Mouse (Mus musculus) ovary, postnatal 10 days (tissue): ENCODE results near the gene Smok2a.
"Not testable (repeated sequence)": the region's sequence is repeated elsewhere in the genome, so short reads cannot be mapped to it uniquely, and the experiment has no call there.

ENCODE experiments used
- DNase-seq: peaks from one replicate; pipeline ENCODE4 v3.0.0; 2022; ENCODE audit warnings: low spot score

The Smok2a gene

GRCm38 (mm10) chr17:13220888-13221287 lies at the start of gene Smok2a:
Smok2a (plus strand) TSS chr17:13221188.
- DNase-seq = no peak

GRCm38 (mm10) chr17:13173578-13173977 lies 47.4 kb upstream of the Smok2a start:
- not testable (repeated sequence) for DNase-seq

GRCm38 (mm10) chr17:13174029-13174428 lies 47.0 kb upstream of the Smok2a start:
- DNase-seq = not testable (repeated sequence)

DNA sequence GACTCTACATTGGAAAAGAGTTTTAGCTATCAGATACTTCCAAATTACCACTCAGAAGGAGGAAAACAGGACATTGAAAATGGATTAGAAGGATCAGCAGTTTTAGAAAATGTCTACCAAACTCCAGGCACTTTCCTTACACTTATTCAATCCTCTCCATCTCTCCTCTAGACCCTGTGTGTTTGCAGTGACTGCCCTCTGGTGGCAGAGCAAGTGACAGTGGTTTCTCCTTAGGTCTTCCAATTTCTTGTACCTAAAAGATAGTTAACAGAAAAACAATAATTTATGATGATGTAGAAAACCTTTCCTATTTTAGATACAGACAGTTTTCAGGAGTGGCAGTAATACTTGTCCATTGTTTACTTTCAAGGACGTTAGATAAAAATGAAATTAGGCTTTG lies 45.4 kb upstream of the Smok2a start:
- not testable (repeated sequence) for DNase-seq

DNA sequence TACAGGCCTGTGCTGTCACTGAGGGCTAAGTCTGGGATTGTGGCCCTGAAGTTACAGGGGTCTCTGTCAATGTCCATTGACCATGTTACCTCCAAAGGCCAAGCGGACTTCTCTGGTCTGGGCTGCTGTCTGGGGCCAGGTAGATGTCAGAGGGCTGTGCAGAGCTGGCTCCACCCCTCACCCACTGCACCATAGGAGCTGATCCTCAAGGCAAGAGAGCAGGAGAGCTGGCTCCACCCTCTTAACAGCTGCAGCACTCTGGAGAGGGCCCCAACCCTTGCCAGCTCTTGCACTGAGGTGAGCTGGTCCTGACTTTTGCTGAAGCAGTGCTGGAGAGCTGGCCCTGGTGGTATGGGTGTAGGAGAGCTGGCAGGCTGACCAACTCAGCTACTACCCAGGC lies 43.2 kb upstream of the Smok2a start:
- DNase-seq = not testable (repeated sequence)

- not testable (repeated sequence) for DNase-seq
Observed at GRCm38 (mm10) chr17:13179021-13179420, 42.0 kb upstream of the Smok2a start.

- DNase-seq = not testable (repeated sequence)
Observed at GRCm38 (mm10) chr17:13180491-13180890, 40.5 kb upstream of the Smok2a start.

DNA sequence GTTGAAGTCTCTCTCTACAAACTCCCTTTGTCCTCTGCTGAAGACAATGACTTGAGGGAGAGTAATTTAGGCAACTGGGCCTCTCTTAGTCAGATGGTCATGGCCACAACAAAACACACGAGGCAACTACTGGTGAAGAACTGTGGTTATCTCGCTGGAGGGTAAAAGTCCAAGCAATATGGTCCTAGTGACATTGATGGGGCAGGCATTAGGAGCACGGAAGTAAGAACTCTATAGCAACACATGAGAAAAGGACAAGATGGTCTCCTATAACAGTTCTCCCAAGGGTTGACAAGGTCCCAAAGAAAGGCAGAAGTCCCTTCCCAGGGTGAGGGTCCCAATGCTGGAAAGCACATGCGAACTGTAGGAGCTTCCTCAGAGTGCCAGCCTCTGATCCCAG lies 38.3 kb upstream of the Smok2a start:
- not testable (repeated sequence) for DNase-seq

DNA sequence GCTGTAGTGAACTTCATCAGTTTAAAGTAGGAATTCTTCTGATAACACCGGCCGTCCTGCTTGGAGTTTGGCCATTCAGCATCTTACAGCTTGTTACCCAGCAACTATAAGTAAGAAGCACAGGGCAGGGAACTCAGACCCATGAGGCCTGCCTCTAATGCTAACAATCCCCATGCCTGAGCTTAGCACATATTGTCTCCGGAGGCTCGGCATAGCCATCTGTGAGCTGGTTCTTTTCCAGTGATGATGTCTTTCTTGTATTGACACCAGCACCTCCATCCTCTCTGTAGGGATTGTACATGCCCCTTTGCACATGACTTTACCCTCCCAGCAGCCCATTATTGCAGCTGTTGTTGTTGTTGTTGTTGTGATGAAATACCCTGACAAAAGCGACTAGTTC lies 36.5 kb upstream of the Smok2a start:
- not testable (repeated sequence) for DNase-seq

- DNase-seq = not testable (repeated sequence)
Observed at GRCm38 (mm10) chr17:13186541-13186940, 34.4 kb upstream of the Smok2a start.

DNA sequence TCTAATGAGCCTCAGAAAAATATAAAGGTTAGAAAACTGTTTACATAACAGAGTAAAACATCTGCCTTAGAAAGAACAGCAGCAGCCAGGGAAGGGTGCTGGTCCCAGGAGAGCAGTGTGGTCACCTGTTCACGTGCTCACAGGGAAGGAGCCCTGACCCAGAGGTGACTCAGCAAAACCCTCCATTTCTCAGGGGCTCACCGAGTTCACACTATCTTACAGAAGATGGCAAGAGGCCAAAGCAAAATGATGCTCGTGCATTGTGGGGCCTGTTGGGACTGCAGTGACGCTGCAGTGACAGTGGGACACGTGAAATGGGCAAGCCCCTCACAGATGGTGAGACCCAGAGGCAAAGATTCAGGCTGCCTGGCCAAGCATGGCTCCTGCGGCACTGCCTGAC lies 33.4 kb upstream of the Smok2a start:
- DNase-seq = not testable (repeated sequence)

DNA sequence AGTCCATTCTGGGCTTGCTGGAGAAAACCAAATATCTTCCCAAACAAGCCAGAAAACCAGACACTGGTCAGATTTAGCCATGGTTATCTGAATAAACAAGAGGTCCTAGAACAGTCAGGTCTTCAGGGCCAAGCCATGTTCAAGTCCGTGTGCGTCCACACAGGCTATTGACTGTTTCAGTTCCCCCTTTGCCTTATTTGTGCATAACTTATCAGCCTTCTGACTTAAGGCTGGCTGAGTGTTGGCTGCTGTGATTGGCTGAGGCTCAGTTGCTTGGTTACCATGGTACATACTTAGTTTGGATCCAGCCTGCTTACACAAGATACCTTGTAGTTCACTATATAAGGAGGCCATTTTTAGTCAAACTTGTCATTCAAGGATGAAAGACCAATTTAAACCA lies 32.1 kb upstream of the Smok2a start:
- DNase-seq = not testable (repeated sequence)

DNA sequence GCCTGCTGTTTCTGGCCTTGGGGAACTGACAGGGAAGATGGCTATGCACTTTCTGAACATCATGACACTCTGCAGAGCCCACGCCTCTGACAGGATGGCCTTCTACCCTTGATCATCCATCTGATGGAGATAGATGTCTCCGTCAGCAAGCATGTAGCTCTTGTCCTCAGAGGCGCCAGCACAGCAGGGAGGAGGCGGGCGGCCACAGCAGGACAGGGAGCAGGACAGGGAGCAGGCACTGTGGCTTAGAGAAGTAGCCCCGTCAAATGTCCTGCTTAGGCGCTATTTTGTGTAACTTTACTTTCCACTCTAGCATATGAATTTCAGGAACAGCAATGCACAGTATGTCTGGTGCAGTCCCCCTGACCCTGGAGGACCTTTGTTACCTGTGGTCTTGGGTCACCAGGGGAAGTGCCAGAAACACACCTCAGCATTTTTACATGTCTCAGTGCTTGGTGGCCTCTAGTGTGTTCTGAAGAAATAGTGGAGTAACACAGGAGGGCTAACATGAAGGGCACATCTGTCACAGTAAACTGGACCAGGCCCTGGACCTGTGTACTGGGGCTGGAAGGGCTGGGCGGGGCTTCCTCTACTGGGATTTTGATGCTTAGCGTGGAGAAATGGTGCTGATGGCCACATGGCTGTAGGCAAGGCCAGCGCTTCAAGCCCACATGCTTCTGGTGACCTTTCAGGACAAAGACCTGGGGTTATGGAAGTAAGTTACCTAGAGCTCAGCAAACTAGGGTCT lies 30.0 kb upstream of the Smok2a start:
- not testable (repeated sequence) for DNase-seq

- DNase-seq = not testable (repeated sequence)
Observed at GRCm38 (mm10) chr17:13196486-13196885, 24.5 kb upstream of the Smok2a start.

- DNase-seq = not testable (repeated sequence)
Observed at GRCm38 (mm10) chr17:13198812-13199211, 22.2 kb upstream of the Smok2a start.

DNA sequence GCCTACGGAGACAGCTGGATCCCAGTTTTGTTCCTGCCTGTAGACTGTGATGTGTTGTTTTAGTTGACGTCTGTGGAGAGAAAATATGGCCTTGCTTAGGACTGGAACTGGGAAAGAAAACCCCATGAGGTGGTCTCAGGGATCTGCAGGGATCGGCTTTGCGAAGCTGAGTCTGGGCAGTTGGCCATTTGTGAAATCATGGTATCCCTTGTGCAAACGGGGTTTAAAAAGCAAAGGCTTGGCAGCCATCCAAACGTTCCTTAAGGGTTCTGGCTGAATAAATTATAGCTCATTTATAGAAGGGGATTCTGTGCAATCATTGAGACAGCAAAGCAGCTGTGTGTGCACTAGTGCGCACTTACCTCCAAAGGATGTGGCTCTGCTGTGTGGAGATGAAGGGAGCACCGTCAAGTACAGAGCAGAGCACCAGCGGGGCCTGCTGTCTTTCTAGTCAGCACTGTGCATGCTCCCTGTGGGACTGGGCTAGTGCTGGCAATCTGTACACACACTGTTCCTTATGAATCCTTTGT lies 21.0 kb upstream of the Smok2a start:
- not testable (repeated sequence) for DNase-seq

DNA sequence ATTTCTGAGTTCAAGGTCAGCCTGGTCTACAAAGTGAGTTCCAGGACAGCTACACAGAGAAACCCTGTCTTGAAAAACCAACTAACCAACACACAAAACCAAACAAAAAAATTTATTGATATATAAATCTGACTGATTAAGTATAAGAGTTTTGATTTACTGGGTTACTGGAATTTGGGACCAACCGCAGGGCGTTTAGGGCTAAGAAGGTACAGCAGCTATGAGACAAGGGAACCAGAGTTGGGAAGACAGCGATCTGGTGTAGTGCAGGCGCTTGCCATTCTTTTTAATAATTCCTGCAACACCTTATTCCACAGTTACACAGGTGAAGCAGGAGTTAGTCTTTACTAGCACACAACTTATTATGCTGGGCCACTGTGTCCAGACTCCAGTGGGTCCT lies 19.4 kb upstream of the Smok2a start:
- DNase-seq = not testable (repeated sequence)

- not testable (repeated sequence) for DNase-seq
Observed at GRCm38 (mm10) chr17:13202453-13203107, 18.4 kb upstream of the Smok2a start.

- not testable (repeated sequence) for DNase-seq
Observed at GRCm38 (mm10) chr17:13205247-13205646, 15.7 kb upstream of the Smok2a start.

GRCm38 (mm10) chr17:13206491-13206890 lies 14.5 kb upstream of the Smok2a start:
- no peak for DNase-seq

- not testable (repeated sequence) for DNase-seq
Observed at GRCm38 (mm10) chr17:13208460-13208859, 12.5 kb upstream of the Smok2a start.

GRCm38 (mm10) chr17:13212136-13212850 lies 8.7 kb upstream of the Smok2a start:
- DNase-seq = no peak
